Mouse (Mus musculus) liver, embryonic 12.5 days (tissue): Measurements from ENCODE around the gene Fam168a. TPM values are rescaled to one million over a fixed set of nuclear protein-coding genes. Genes with fewer than 3 reads are reported as not detected.
"Not testable (repeated sequence)": the region's sequence is repeated elsewhere in the genome, so short reads cannot be mapped to it uniquely, and the experiment has no call there.

ENCODE experiments used
- ATAC-seq: fragments of 200-750 bp; cut with Nextera tagmentation; 2 replicates; pipeline ENCODE4 v1.8.0; 2017; ENCODE audit warnings: moderate number of reproducible peaks, mild to moderate bottlenecking, moderate library complexity
- H3K27ac ChIP-seq: fragments of 300-500 bp; sonication (generic); 2 replicates; pipeline ENCODE4 v1.5.1; 2016; ENCODE audit warnings: mild to moderate bottlenecking
- H3K27me3 ChIP-seq: fragments of 300-500 bp; sonication (generic); replicated peaks from 2 replicates; pipeline ENCODE4 v1.6.1; 2016; ENCODE audit warnings: mild to moderate bottlenecking, moderate library complexity
- H3K36me3 ChIP-seq: fragments of 300-500 bp; sonication (generic); 2 replicates; pipeline ENCODE4 v1.6.1; 2016; ENCODE audit warnings: mild to moderate bottlenecking, moderate library complexity
- H3K4me1 ChIP-seq: fragments of 300-500 bp; sonication (generic); 2 replicates; pipeline ENCODE4 v1.6.1; 2016
- H3K4me2 ChIP-seq: fragments of 300-500 bp; sonication (generic); 2 replicates; pipeline ENCODE4 v1.6.1; 2016; ENCODE audit warnings: mild to moderate bottlenecking, moderate library complexity
- H3K4me3 ChIP-seq: fragments of 300-500 bp; sonication (generic); 2 replicates; pipeline ENCODE4 v1.5.1; 2016; ENCODE audit warnings: mild to moderate bottlenecking, moderate library complexity
- H3K9ac ChIP-seq: fragments of 300-500 bp; sonication (generic); 2 replicates; pipeline ENCODE4 v1.6.1; 2016; ENCODE audit warnings: mild to moderate bottlenecking, moderate library complexity
- H3K9me3 ChIP-seq: fragments of 300-500 bp; sonication (generic); replicated peaks from 2 replicates; pipeline ENCODE4 v1.6.1; 2016; ENCODE audit warnings: mild to moderate bottlenecking, moderate library complexity
- WGBS: fragments of 180-500 bp; shearing (Covaris S2); methylation state at CpG from one replicate; pipeline ENCODE4 v1.1.7; 2016; ENCODE audit not compliant: insufficient replicate concordance; 5-methylcytosine and 5-hydroxymethylcytosine counted together
- polyA plus RNA-seq: library from polyadenylated mRNA; unstranded; fragments of >200 nt; fragmentation: Nextera tagmentation; extraction: Ambion mirVana; gene quantifications from 2 replicates; pipeline ENCODE4 v1.2.1, GENCODE M21; 2016

Gene Fam168a
- polyA plus RNA-seq, 1 experiment from 2014 or later = 7.1 TPM

DNA sequence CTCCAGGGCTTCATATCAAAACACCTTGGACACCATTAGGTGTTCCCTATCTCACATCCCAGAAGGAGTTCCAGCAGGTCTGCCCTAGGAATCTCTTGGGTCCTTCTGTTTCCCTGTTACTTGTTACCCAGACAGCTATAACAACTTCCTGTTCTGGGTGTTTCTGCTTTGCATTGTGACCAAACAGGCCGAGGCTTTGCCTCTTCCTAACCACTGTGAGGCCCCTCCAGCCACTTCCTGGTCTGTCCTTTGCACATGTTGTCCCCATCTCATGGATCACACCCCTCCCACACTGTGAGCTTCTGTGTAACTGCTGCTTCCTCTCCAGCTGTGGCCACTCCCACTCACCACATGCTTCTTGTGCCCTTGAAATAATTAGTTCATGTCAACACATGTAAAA lies 139.0 kb downstream of the Fam168a start:
- peak overlapping the region; percentile 74 for H3K4me2 ChIP-seq
- ATAC-seq = no peak; the same call in 1 of the 2 replicates
- peaks cover 65% of the 10 kb centered on the region for H3K36me3 ChIP-seq
- peak overlapping the region; percentile 96 for H3K27ac ChIP-seq
- H3K27me3 ChIP-seq = no peaks in the 10 kb centered on the region
- H3K9ac ChIP-seq = peak overlapping the region; percentile 48
- 21% methylated on average over 1 of the region's 1 CpGs for WGBS
- H3K4me1 ChIP-seq = peaks cover 69% of the 10 kb centered on the region
- 0 out of 2 replicates have a peak, but pooled peaks cover 6% of the 10 kb centered on the region for H3K9me3 ChIP-seq
- H3K4me3 ChIP-seq = no peak overlapping the region

DNA sequence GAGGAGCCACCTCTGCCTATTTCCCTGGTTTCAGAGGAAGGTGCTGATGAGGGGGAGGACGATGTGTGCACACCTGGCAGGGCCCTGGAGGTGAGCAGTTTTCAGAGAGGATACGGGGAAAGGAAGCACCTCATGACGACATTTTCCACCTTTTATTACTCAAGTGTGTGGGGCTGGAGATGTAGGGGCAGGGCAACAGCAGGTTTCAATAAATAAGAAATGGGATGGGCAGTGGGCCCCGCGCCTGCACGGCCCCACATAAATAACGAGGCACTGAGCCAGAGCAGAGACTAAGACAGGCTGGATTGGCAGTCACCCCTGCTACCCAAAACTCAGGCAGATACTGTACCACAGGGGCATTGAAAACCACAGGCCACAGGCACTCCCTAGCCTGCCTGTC lies 139.6 kb downstream of the Fam168a start:
- H3K36me3 ChIP-seq = peaks cover 71% of the 10 kb centered on the region
- H3K4me1 ChIP-seq = peaks cover 65% of the 10 kb centered on the region
- not testable (repeated sequence) for H3K4me3 ChIP-seq, ATAC-seq, H3K9me3 ChIP-seq, H3K27me3 ChIP-seq, H3K4me2 ChIP-seq
- peak overlapping the region; percentile 96 for H3K27ac ChIP-seq
- peak overlapping the region; percentile 22 for H3K9ac ChIP-seq
- 87% methylated on average over 7 of the region's 7 CpGs for WGBS

DNA sequence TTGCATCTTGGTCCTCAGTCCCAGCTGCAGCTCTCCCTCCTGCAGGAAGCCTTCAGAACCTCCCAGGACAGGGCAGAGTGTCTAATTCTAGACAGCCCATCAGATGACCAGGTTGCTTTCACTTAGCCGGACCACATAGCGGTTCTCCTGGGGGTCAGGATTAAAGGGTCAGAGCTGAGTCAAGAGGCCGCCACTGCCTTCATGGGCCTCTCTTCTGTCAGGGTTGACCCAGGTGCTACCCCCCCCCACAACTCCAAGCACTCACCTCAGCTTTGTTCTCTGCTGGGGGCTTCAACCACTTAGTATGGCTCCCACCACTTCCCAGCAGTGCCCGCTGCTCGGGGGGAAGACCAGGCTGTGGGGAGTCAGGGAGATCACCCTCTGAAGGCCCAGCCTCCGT lies 140.7 kb downstream of the Fam168a start:
- H3K36me3 ChIP-seq = peaks cover 76% of the 10 kb centered on the region
- H3K4me3 ChIP-seq = no peak overlapping the region
- H3K9ac ChIP-seq = no peak overlapping the region
- H3K9me3 ChIP-seq = 0 out of 2 replicates have a peak, but pooled peaks cover 4% of the 10 kb centered on the region
- no peak for ATAC-seq
- H3K4me1 ChIP-seq = peaks cover 65% of the 10 kb centered on the region
- H3K4me2 ChIP-seq = no peak overlapping the region
- peak overlapping the region; percentile 96 for H3K27ac ChIP-seq
- H3K27me3 ChIP-seq = no peaks in the 10 kb centered on the region
- 92% methylated on average over 6 of the region's 6 CpGs for WGBS

DNA sequence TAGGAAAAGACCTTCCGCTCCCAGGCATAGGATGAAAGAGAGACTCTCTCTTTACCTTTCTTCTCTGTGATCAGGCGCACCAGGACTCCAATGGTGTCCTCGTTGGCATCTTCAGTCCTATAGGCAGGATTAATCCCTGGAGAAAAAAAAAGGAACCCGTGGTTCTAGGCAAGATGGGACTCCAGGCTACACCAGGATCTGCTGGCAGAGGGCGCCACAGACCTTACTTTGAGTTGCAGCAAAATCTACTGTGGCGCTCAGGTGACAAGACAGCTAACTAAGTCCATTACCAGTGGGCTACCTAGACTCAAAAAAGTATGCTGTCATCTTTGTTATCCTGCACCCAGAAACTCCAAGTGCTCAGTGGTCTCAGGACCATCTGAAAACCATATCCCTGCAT lies 142.3 kb downstream of the Fam168a start:
- no peak for ATAC-seq

DNA sequence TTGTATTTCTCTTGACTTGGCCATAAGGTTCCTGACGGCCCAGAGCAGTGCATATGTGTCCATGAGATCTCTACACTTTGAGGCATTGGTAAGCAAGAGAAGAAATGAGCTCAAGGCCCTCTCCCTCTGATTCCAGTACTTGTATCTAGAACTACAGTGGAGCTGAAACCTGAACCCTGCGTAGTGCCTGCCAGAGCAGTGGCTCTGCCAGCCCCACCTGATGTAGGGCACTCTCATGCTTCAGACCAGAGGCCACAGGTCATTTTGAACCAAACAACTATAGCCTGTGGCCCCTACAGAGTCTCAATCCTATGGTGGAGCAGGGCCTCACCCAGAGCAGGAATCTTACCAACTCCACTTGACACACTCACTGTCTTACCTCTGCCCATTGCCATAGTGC lies 143.1 kb downstream of the Fam168a start:
- no peaks in the 10 kb centered on the region for H3K27me3 ChIP-seq
- H3K9me3 ChIP-seq = no peaks in the 10 kb centered on the region
- peak overlapping the region; percentile 43 for H3K27ac ChIP-seq
- H3K36me3 ChIP-seq = peaks cover 87% of the 10 kb centered on the region
- H3K9ac ChIP-seq = no peak overlapping the region
- 80% methylated on average over 2 of the region's 2 CpGs for WGBS
- no peak for ATAC-seq
- peaks cover 73% of the 10 kb centered on the region for H3K4me1 ChIP-seq
- no peak overlapping the region for H3K4me2 ChIP-seq
- H3K4me3 ChIP-seq = no peak overlapping the region

More for the DNA sequence above, 142.3 kb downstream of the Fam168a start:
- peaks cover 73% of the 10 kb centered on the region for H3K4me1 ChIP-seq
- no peak overlapping the region for H3K4me3 ChIP-seq
- 48% methylated on average over 6 of the region's 6 CpGs for WGBS
- H3K27ac ChIP-seq = 0 out of 2 replicates have a peak overlapping the region, but pooled peaks have one; percentile 43
- H3K9ac ChIP-seq = no peak overlapping the region
- H3K4me2 ChIP-seq = no peak overlapping the region
- peaks cover 79% of the 10 kb centered on the region for H3K36me3 ChIP-seq
- H3K27me3 ChIP-seq = no peaks in the 10 kb centered on the region
- no peaks in the 10 kb centered on the region for H3K9me3 ChIP-seq

DNA sequence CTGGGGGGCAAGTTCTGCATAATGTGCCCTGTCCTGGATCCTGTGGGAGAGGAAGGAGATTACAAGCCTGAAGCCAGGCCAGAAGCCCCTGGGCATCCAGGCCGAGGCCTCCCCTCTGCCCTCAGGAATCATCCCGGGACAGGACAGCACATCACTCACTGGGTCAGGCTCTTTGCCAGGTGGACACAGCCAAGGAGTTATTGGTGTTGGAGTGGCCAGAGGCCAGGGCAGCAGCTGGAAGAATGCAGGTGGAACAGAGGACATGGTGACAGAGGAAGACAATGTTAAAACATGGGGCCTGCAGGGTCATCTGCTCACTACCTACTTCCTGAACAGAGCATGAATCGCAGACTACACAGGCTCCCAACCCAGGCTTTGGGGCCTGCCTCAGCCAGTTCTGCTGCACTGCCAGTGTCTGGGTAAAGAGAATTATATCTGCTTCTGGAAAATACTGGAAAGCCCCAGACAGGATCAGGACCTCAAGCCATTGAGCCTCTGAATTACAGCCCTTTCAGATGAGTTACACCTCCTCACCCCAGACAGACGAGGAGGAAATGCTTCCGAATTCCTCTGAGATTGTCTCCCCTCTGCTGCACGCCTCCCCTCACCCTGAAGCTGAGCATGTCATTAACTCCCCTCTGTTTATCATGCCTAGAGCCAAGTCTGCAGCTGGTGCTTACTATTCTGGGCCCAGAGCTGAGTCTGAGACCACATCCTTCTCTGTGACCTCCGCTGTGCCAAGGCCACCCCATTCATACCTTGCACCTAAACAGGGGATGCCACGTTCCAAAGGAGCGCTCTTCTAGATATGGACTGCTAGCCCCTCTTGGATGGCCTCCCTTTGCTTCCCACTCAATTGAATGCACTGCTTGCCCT lies 145.3 kb downstream of the Fam168a start:
- H3K27ac ChIP-seq = peak overlapping the region; percentile 34
- no peak for ATAC-seq
- peaks cover 73% of the 10 kb centered on the region for H3K4me1 ChIP-seq
- 73% methylated on average over 9 of the region's 9 CpGs for WGBS
- peaks cover 95% of the 10 kb centered on the region for H3K36me3 ChIP-seq
- H3K4me2 ChIP-seq = no peak overlapping the region
- H3K4me3 ChIP-seq = no peak overlapping the region
- H3K9ac ChIP-seq = peak overlapping the region; percentile 37; the same call in 1 of the 2 replicates
- H3K27me3 ChIP-seq = no peaks in the 10 kb centered on the region
- H3K9me3 ChIP-seq = no peaks in the 10 kb centered on the region

DNA sequence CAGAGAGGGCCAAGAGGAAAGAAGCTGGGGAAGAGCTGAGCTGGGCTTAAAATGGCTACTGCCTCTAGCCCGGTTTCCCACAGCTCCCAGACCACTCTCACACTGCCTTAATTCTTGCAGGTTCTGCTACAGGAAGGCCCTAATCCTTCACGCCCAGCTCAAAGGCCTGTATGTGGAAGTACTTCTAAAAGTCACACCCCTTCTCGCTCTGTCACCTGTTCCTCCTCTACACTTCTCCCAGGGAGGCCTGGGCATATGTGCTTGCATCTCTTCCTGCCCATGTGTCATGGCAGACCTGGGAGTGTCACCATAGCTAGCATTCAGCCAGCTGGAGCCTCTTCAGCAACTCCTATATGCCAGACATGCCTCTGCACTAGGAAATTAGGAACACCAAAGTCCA lies 147.0 kb downstream of the Fam168a start:
- H3K27ac ChIP-seq = peak overlapping the region; percentile 92; the same call in 1 of the 2 replicates
- H3K4me1 ChIP-seq = peaks cover 76% of the 10 kb centered on the region
- H3K9me3 ChIP-seq = no peaks in the 10 kb centered on the region
- 56% methylated on average over 3 of the region's 3 CpGs for WGBS
- no peaks in the 10 kb centered on the region for H3K27me3 ChIP-seq
- peaks cover 95% of the 10 kb centered on the region for H3K36me3 ChIP-seq
- H3K4me2 ChIP-seq = 0 out of 2 replicates have a peak overlapping the region, but pooled peaks have one; percentile 45
- ATAC-seq = no peak
- H3K9ac ChIP-seq = no peak overlapping the region
- no peak overlapping the region for H3K4me3 ChIP-seq

DNA sequence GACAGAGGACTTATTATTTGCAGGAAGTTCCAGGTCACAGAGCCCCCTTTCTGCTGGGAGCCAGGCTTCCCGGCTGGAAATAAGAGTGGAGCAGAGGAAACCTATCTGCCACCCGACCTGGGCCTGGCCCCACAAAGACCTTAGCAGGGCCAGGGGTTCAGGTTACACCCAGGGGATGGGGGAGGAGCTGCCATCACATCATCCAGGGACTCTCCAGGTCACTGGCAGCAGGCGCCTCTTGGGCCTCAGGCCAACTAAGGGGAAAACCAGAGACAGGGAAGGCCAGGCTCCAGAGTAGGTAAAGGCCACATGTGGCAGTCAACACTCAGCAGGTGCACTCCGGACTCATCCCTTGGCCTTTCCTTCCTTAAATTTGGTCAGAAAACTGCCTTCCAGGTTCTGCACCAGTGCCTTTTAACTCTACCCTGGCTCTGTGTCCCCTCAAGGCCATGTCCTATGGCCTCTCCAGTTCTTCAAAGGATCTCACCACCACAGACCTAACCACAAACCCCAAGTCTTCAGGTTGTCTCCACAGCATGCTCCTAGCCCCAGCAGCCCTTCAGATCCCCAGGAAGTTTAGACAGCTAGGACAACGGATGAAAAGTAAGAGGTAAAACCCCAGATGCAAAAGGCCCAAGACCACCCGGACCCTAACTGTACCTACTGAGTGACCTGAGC lies 147.8 kb downstream of the Fam168a start:
- Histone ChIP-seq H3K9me3 (no peaks in the 10 kb centered on the region), H3K27me3 (no peaks in the 10 kb centered on the region), H3K4me2 (peak overlapping the region; percentile 45), H3K4me1 (peaks cover 85% of the 10 kb centered on the region), H3K9ac (peak overlapping the region; percentile 34; the same call in 1 of the 2 replicates), H3K36me3 (peaks cover 95% of the 10 kb centered on the region), H3K27ac (peak overlapping the region; percentile 92), H3K4me3 (0 out of 2 replicates have a peak overlapping the region, but pooled peaks have one; percentile 9)
- no peak for ATAC-seq
- WGBS = 33% methylated on average over 6 of the region's 6 CpGs

DNA sequence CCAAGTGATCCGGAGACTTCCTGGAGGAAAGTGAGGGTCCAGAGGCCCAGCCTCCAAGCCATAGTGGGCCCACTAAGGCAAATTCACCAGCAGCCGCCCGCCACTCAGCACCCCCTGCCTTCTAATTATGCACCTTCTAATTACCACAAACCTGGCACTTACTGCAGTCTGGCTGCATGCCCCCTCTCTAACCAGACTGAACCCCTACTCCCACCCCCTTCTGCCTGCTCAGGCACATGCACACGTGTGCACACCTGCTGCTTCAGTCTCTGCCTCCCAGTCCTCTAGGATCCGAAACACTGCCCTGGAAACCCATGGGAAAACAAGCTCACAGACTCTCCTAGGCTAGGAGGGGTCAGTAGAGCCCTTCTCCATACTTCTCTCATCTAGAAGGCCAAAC lies 148.4 kb downstream of the Fam168a start:
- WGBS = 41% methylated on average over 5 of the region's 5 CpGs
- ATAC-seq = no peak
- H3K9ac ChIP-seq = peak overlapping the region; percentile 34
- peaks cover 95% of the 10 kb centered on the region for H3K36me3 ChIP-seq
- H3K4me3 ChIP-seq = 0 out of 2 replicates have a peak overlapping the region, but pooled peaks have one; percentile 9
- no peaks in the 10 kb centered on the region for H3K9me3 ChIP-seq
- H3K4me2 ChIP-seq = peak overlapping the region; percentile 45
- peaks cover 91% of the 10 kb centered on the region for H3K4me1 ChIP-seq
- H3K27me3 ChIP-seq = no peaks in the 10 kb centered on the region
- peak overlapping the region; percentile 92 for H3K27ac ChIP-seq

DNA sequence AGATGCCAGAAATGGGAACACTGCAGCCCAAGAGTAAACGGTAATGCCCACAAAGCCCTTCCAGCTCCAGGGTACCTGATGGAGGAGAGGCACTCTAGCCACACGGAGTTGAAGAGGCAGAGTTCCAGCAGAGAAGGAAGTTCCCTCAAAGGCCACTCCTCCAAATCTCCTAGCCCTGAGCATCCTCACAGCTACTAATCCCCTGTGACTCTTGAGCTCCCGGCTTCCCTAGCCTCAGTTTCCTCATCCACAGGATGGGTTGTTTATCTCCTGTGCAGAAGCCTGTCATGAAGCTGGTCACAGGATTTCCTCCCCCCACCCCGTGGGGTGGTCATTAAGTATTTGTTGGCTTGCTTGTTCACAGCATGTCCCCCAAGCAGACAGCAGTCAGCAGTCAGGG lies 148.9 kb downstream of the Fam168a start:
- ATAC-seq = no peak
- Histone ChIP-seq H3K9ac (peak overlapping the region; percentile 34), H3K9me3 (no peaks in the 10 kb centered on the region), H3K4me1 (peaks cover 95% of the 10 kb centered on the region), H3K27ac (peak overlapping the region; percentile 92), H3K4me3 (peak overlapping the region; percentile 14; the same call in 1 of the 2 replicates), H3K36me3 (peaks cover 95% of the 10 kb centered on the region), H3K4me2 (peak overlapping the region; percentile 45), H3K27me3 (no peaks in the 10 kb centered on the region)
- WGBS = 15% methylated on average over 4 of the region's 4 CpGs

DNA sequence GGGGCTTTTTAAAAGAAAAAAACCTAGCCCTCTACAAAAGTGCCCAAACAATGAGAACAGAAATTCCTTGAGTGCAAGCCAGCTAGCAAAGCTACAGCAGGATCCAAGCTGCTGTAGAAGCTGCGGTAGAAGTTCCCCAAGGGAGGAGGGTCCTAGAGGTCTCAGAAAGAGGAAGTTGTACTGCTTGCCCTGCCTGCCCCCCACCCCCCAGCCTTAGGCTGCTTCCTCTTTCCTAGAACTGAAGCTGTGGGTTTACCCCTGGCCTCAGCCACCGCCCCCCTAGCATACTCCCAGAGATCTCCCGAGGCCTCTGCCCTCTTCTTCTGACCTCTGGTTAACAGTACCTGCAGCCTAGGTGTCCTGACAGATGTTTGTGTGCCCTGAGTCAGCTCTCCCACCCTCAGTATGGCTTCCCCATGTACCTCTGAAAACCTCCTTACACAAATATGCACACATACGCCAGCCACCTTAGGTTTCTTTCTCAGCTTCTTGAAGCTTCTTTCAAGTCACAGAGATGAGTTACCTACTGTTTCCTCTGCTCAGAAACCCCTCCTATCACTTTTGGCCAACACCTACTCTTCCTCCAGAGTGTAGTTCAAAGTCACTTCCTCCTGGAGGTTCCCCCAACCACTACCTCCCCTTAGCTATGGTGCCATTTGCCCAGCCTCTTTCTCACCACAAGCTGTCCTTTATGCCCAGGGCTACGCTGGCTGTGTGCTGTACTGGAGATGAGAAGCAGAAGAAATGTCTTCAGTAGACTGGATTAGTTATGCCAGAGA lies 149.5 kb downstream of the Fam168a start:
- peak overlapping the region; percentile 34 for H3K9ac ChIP-seq
- H3K4me2 ChIP-seq = peak overlapping the region; percentile 45
- ATAC-seq = peak; percentile 35
- peak overlapping the region; percentile 92 for H3K27ac ChIP-seq
- H3K9me3 ChIP-seq = no peaks in the 10 kb centered on the region
- H3K36me3 ChIP-seq = peaks cover 92% of the 10 kb centered on the region
- H3K27me3 ChIP-seq = no peaks in the 10 kb centered on the region
- WGBS = 14% methylated on average over 5 of the region's 5 CpGs
- peaks cover 100% of the 10 kb centered on the region for H3K4me1 ChIP-seq
- H3K4me3 ChIP-seq = peak overlapping the region; percentile 14; the same call in 1 of the 2 replicates
